Mouse (Mus musculus) erythroblast, embryonic 14.5 days (primary cell): ENCODE data around the gene Cdc26. TPM values are rescaled to one million over a fixed set of nuclear protein-coding genes. Genes with fewer than 3 reads are reported as not detected.

Experiments
- H3K27me3 ChIP-seq: 2 replicates; pipeline ENCODE4 v1.6.1; 2012; ENCODE audit warnings: inconsistent platforms; ENCODE audit not compliant: control insufficient read depth
- H3K36me3 ChIP-seq: 2 replicates; pipeline ENCODE4 v1.6.1; 2012; ENCODE audit warnings: mild to moderate bottlenecking, inconsistent platforms; ENCODE audit not compliant: control insufficient read depth
- H3K4me1 ChIP-seq: 2 replicates; pipeline ENCODE4 v1.6.1; 2012; ENCODE audit warnings: inconsistent platforms; ENCODE audit not compliant: control insufficient read depth
- H3K4me3 ChIP-seq: replicated peaks from 2 replicates; pipeline ENCODE3; 2012; ENCODE audit warnings: moderate library complexity, mild to moderate bottlenecking, inconsistent platforms
- H3K9me3 ChIP-seq: 2 replicates; pipeline ENCODE4 v1.6.1; 2012; ENCODE audit warnings: low read length, inconsistent platforms, mixed read lengths; ENCODE audit not compliant: control insufficient read depth
- GATA1 ChIP-seq: IDR thresholded peaks from 2 replicates; pipeline ENCODE4 v1.6.1; 2012; ENCODE audit warnings: low read length, inconsistent platforms, mixed read lengths
- TAL1 ChIP-seq: IDR thresholded peaks from 3 replicates; pipeline ENCODE4 v1.6.1; 2012; ENCODE audit warnings: low read length, inconsistent platforms, mixed read lengths
- polyA plus RNA-seq: library from polyadenylated mRNA; stranded (reverse); fragments of >175 nt; gene quantifications from 2 replicates; pipeline ENCODE4 v1.2.3, GENCODE M21; 2012

Gene Cdc26
- polyA plus RNA-seq, 1 experiment, result 1.4 TPM

- Histone ChIP-seq H3K4me1 (peaks cover 47% of the 10 kb centered on the region), H3K36me3 (peaks cover 59% of the 10 kb centered on the region), H3K4me3 (peak overlapping the region; percentile 82), H3K27me3 (no peaks in the 10 kb centered on the region), H3K9me3 (no peaks in the 10 kb centered on the region)
- no peak for TF ChIP-seq GATA1
- TF ChIP-seq TAL1, result no peak
These were observed 486 bp downstream of the Cdc26 start for GRCm38 (mm10) chr4:62407730-62408582.

DNA sequence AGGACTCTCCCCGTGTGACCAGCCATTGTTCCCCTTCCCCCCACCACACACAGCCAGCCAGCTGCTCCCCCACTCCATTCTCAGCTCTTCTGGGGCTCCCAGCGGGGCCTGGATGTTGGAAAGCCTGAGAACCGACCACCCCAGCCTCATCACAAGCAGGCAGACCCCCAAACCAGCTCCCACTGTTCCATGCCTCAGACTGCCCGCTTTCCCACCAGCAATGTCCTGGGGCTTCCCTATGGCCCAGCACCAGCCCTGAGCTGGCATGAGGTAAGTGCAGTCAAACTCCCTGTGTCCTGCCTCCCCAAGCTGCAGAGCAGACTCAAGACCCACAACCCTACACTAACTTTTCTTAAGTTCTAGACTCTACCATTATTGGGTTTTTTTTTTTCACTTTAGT lies 2.3 kb downstream of the Cdc26 start:
- Histone ChIP-seq H3K4me3 (no peak overlapping the region), H3K4me1 (peaks cover 35% of the 10 kb centered on the region), H3K27me3 (no peaks in the 10 kb centered on the region), H3K9me3 (no peaks in the 10 kb centered on the region), H3K36me3 (peaks cover 59% of the 10 kb centered on the region)
- TF ChIP-seq TAL1 (no peak), GATA1 (no peak)

GRCm38 (mm10) chr4:62398956-62399355 lies 9.5 kb downstream of the Cdc26 start:
- Histone ChIP-seq H3K4me1 (peaks cover 6% of the 10 kb centered on the region), H3K4me3 (no peak overlapping the region), H3K27me3 (no peaks in the 10 kb centered on the region), H3K36me3 (peaks cover 91% of the 10 kb centered on the region), H3K9me3 (no peaks in the 10 kb centered on the region)
- no peak for TF ChIP-seq TAL1
- TF ChIP-seq GATA1, result no peak

DNA sequence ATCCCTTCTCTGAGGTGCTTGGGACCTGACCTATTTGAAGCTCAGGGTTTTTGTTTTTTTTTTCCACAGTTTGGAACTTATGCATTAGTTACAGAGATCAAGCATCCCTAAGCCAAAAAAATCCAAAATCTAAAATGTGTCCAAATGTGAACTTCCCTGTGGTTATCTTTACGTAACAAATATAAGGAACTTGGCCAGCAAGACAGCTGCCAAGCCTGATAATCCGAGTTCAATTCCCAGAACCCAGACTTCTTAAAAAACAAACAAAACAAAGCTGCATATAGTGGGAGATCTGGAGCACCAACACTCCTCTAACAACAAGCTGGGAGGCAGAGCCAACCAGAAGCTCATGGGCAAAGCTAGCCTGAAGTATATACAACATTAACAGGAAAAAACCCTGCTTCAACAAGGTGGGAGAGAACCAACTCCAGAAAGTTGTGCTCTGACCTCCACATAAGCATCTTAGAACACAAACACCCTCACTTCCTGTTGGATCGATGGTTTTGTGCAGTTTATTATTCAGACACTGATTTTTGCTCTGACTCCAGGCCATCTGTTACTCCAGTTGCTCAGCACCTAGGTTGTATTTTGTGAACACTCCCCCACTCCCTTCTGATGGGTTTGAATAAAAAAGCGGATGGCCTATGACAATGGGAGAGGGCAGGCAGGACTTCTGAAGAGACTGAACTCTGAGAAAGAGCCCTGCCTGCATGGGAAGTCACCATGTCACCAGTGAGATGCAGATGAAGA lies 10.7 kb downstream of the Cdc26 start:
- TF ChIP-seq TAL1 (no peak), GATA1 (no peak)
- peaks cover 6% of the 10 kb centered on the region for H3K4me1 ChIP-seq
- peaks cover 89% of the 10 kb centered on the region for H3K36me3 ChIP-seq
- H3K9me3 ChIP-seq, result no peaks in the 10 kb centered on the region
- no peaks in the 10 kb centered on the region for H3K27me3 ChIP-seq
- H3K4me3 ChIP-seq, result no peak overlapping the region

GRCm38 (mm10) chr4:62395806-62396205 lies 12.6 kb downstream of the Cdc26 start:
- Histone ChIP-seq H3K27me3 (no peaks in the 10 kb centered on the region), H3K4me3 (no peak overlapping the region), H3K9me3 (no peaks in the 10 kb centered on the region), H3K36me3 (peaks cover 89% of the 10 kb centered on the region), H3K4me1 (peaks cover 6% of the 10 kb centered on the region)
- TF ChIP-seq GATA1 (no peak), TAL1 (no peak)

GRCm38 (mm10) chr4:62393459-62393858 lies 15.0 kb downstream of the Cdc26 start:
- Histone ChIP-seq H3K36me3 (peaks cover 90% of the 10 kb centered on the region), H3K27me3 (no peaks in the 10 kb centered on the region), H3K9me3 (no peaks in the 10 kb centered on the region), H3K4me3 (no peak overlapping the region), H3K4me1 (peaks cover 17% of the 10 kb centered on the region)
- TF ChIP-seq TAL1 (no peak), GATA1 (no peak)

- Histone ChIP-seq H3K9me3 (no peaks in the 10 kb centered on the region), H3K36me3 (peaks cover 89% of the 10 kb centered on the region), H3K4me3 (no peak overlapping the region), H3K27me3 (no peaks in the 10 kb centered on the region), H3K4me1 (peaks cover 15% of the 10 kb centered on the region)
- TF ChIP-seq GATA1, result no peak
- TF ChIP-seq TAL1, result no peak
These were observed 16.6 kb downstream of the Cdc26 start for GRCm38 (mm10) chr4:62391892-62392291.

DNA sequence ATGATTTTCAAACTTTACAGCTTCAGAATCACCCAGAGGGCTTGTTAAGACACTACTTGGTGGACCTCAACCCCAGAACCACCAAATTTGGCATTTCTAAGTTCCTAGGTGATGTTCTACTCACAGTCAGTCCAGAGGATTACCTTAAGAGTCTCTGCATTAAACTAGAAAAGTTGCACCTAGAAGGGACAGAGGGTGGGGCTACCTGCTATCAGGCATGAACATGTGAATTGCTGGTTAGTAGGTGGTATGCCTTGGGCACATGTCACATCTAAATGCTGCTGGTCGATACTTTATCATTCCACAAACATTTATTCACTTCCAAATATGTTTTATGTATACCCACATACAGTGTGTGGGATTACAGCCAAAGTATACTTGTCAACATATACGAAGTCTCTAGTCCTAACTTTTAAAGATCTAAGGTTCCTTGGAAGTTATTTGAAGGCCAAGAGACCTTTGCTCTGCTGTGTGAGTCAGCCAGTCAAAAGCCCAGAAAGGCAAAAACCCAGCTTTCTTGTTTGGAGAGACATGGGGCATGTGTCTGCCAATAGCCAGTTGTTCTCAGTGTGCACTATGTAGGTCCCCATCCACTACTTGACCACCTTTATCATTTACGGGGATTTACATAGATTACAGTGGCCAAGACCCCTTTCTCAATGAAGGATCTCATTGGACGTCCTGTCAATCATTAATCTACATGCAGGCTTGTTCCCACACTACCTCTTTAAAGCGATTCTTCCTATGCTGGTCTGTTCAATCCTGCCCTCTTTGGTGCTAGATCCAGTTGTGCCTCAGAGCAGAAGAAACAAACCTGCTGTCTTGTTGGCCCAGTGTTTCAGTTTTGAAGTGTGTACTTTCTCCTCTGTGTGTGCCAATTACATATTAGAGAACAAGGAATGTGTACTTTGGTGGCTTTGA lies 18.6 kb downstream of the Cdc26 start:
- Histone ChIP-seq H3K36me3 (peaks cover 86% of the 10 kb centered on the region), H3K4me1 (peaks cover 14% of the 10 kb centered on the region), H3K4me3 (no peak overlapping the region), H3K27me3 (no peaks in the 10 kb centered on the region), H3K9me3 (no peaks in the 10 kb centered on the region)
- no peak for TF ChIP-seq GATA1
- TF ChIP-seq TAL1, result no peak

- Histone ChIP-seq H3K4me3 (no peak overlapping the region), H3K27me3 (no peaks in the 10 kb centered on the region), H3K36me3 (peaks cover 62% of the 10 kb centered on the region), H3K9me3 (no peaks in the 10 kb centered on the region), H3K4me1 (peaks cover 33% of the 10 kb centered on the region)
- no peak for TF ChIP-seq TAL1
- no peak for TF ChIP-seq GATA1
These were observed 23.0 kb downstream of the Cdc26 start for GRCm38 (mm10) chr4:62385439-62385838.
